Mouse (Mus musculus) retina, adult 2 months (tissue): ENCODE data around the gene Syt6.
"Not testable (repeated sequence)": the region's sequence is repeated elsewhere in the genome, so short reads cannot be mapped to it uniquely, and the experiment has no call there.

ENCODE experiments used
- DNase-seq: peaks from one replicate; pipeline ENCODE4 v3.0.0-alpha.2; 2012; ENCODE audit warnings: low read depth, low spot score

Syt6 gene

DNA sequence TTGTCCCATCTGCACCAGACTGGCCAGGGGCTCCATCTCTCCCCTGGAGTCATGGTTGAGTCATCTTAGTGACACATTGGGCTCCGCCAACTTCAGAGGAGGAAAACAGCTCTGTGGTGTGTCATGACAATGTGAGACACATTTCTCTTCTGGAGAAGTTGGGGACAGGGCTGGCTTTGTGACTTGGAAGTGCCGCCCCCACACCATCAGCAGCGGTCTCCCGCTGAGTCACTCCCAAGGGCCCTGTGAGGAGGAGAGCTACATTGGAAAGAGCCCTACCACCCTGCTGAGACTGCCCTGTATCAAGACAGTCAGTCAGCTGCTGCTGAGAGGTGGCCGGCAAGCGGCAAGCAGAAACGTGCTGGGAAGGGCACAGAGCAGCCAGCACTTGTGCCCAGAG lies 26.0 kb downstream of the Syt6 start:
- no peak for DNase-seq

DNA sequence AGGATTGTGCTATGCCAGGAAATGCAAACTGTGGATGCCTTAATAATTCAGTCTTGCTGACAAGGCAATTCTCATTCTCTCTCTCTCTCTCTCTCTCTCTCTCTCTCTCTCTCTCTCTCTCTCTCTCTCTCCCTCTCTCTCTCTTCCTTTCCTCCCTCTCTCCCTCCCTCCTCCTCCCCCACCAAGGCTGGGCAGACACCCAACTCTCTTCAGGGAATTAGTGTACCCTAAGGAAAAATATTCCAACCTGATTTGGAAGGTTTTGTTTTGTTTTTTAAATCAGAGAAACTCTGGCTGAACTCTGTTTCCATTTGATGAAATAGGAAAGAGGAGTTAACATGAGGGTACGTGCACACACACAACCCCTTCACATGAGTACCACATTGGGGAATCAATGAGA lies 26.5 kb downstream of the Syt6 start:
- DNase-seq = no peak

GRCm38 (mm10) chr3:103606045-103606597 lies 31.1 kb downstream of the Syt6 start:
- DNase-seq = no peak

- no peak for DNase-seq
These were observed 31.9 kb downstream of the Syt6 start for GRCm38 (mm10) chr3:103606660-103607595.

GRCm38 (mm10) chr3:103610231-103610630 lies 35.2 kb downstream of the Syt6 start:
- no peak for DNase-seq

DNA sequence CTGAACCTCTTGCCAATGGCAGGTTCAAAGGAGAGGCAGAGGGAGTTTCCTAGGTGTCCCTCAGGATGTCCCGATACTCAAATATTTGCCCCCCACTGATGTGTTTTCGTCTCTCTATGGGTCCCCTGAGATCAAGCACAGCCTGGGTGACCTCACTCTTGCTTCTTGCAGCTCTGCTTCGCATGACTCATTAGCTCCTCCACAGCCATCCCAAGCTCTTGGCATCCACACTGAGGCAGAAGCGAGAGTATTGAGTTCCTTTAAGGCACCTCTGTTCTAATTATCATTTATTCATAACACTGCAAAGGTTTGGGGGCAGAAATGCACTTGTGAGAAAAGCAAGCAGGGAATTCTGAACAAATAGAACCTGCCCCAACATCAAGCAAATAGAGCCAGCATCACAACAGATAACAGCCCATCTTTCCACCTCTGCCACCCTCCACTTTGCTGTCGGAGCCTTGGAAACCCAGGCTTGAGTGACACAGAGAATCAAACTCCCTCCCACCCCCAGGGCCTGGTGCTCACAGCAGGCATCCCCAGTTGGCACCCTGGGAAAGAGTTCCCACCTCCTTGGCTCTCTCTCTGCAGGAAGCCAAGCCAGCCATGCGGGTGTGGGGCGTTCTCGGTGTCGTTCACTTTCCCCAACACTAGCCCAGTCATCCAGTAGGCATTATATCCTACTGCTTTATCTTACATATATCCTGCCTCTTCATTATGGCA lies 37.8 kb downstream of the Syt6 start:
- DNase-seq = no peak

- no peak for DNase-seq
These were observed 40.6 kb downstream of the Syt6 start for GRCm38 (mm10) chr3:103615621-103616020.

DNA sequence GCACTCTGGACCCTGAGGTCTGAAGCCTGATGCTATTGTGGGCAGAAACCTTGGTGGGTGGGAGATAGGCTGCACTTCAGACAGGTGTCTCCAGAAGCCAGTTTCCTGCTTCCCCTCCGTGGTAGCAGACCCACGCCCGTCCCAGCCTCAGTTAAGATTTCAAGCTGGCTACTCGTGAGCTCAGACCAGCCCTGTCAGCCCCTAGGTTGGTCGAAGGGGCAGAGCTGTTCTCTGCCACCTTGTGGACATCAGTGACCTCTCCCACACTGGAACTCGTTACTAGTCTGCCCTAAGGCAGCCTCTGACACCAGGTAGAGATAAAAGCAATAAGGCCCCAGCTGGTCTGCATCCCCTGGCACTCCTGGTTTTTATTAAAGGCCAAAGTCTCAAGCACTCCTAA lies 42.0 kb downstream of the Syt6 start:
- DNase-seq = no peak

- DNase-seq = no peak
These were observed 45.1 kb downstream of the Syt6 start for GRCm38 (mm10) chr3:103620101-103620500.

GRCm38 (mm10) chr3:103623893-103624470 lies 49.0 kb downstream of the Syt6 start:
- DNase-seq = no peak

DNA sequence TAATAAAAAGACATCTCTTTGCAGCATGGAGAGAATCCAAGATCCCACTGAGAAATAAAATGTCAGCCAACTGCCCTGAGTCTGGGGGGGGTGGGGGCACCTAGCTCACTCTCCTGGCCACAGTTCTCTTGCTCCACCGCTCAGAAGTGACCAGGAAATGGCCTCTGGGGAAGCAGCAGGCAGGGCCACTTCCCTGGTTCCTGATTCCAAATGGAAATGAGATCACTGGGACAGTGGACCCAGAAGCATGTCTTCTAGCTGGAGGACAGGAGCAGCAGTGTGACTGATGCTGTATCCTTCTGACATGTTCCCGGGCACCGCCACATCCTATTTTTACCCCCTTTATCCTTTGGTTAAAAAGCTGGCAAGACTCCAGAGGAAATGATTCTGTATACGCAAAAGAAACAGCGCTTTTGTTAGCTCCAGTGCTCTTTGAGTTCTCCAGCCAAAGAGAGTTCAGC lies 49.6 kb downstream of the Syt6 start:
- DNase-seq = no peak

GRCm38 (mm10) chr3:103625169-103625568 lies 50.1 kb downstream of the Syt6 start:
- DNase-seq = no peak

GRCm38 (mm10) chr3:103626481-103626880 lies 51.5 kb downstream of the Syt6 start:
- DNase-seq = no peak

DNA sequence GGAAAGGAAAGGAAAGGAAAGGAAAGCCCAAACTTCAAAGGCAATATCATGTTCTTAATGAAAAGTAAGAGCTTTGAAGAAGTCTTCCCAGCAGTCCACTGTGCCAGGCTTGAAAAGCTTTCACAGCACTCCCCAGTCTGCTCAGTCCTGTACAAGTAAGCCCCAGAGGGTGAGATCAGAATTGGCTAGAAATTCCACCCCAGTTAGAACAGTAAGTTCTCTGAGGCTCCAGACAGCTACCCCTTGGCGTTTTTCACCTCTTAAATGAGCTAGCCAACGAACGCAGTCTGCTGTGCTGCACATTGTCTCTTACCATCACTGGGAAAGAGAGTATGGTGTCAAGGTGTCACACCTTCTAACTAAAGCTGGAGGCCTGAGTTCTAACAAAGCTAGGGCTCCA lies 52.6 kb downstream of the Syt6 start:
- DNase-seq = no peak

- DNase-seq = no peak
These were observed 58.1 kb downstream of the Syt6 start for GRCm38 (mm10) chr3:103633124-103633523.

DNA sequence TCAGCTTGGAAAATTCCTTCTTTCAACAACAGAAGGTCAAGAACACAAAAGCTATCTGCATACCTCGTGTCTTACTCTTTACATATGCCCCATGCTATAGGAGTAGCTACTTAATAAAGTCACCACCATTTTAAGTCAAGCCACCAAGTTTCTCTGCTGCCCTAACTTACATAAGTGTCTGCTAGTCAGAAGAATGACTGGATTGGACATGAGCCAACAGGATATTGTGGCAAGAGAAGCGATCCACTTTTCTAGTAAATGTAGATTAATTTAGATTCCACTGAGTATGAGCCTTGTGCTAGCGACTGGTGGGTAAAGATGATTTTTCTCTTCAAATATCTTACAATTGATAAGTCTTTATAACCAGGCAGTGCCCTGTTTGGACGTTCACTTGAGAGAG lies 58.8 kb downstream of the Syt6 start:
- no peak for DNase-seq

DNA sequence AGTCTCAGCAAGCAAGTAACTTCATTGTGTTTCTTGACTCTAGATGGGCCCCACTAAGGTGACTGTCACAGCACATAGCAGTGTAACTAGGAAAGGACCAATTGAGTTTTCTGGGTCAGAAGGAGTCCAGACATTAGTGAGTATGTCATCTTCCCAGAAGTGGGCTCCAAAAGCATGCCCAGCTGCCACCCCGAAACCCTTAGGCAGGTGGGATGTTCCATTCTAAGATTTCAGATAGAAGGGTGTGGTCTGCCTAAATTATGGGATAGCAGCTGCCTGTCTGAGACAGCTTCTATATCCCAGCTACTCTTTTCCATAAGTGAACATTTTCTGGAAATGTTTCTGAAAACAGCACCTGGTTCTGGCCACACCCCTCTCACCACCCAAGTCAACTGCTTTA lies 59.2 kb downstream of the Syt6 start:
- no peak for DNase-seq

DNA sequence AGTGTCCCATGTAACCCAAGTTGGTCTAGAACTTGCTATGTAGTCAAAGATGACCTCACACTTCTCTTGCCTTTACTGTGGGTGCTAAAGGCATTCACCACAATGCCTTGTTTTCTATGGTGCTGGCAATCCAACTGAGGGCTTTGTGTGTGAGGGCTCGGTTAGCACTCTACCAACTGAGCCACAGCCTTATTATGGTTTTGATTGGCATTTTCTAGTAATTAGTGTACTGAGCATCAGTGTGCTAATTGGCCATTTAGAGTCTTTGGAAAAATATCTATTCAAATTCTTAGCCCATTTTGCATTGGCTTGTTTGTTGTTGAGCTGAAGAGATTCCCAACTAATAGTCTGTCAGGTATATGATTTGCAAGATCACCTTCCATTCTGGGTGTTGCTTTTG lies 62.6 kb downstream of the Syt6 start:
- DNase-seq = no peak

- no peak for DNase-seq
These were observed 65.3 kb downstream of the Syt6 start for GRCm38 (mm10) chr3:103640226-103640803.

DNA sequence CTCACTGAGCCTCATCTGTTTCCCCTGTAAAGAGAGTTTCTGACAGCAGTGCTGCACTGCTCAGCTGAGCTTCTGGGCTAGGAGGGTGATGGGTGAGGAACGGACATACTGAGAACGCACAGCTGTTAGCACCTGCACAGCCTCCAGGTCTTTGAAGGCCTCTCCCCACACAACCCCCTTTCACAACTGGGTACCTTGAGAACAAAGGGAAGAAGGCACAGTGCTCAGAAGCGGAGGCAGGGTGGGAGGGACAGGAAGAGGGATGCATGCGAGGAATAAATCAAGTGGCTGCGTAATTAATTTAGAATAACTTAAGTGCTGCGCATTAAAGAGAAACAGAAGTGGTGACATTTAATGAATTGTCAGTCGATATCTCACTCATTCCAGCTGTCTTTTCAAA lies 66.3 kb downstream of the Syt6 start:
- DNase-seq = no peak

DNA sequence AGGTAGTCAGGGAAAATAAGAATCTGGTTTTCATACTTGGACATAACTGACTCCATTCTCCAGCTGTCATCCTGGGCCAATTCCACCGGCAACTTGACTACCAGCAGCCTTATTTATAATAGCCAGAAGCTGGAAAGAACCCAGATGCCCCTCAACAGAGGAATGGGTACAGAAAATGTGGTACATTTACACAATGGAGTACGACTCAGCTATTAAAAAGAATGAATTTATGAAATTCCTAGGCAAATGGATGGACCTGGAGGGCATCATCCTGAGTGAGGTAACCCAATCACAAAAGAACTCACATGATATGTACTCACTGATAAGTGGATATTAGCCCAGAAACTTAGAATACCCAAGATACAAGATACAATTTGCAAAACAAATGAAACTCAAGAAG lies 70.9 kb downstream of the Syt6 start, which contains the start of gene Atg4a-ps:
Atg4a-ps (minus strand) TSS at position 101 of the 400 bp plus-strand sequence.
- DNase-seq = not testable (repeated sequence)
